Mouse (Mus musculus): ENCODE data around the gene Ssh2. TPM values are rescaled to one million over a fixed set of nuclear protein-coding genes. Genes with fewer than 3 reads are reported as not detected.

Ssh2 gene
- polyA plus RNA-seq (2016; fragmentation: Nextera tagmentation; extraction: Ambion mirVana), result 6.6 and 8.8 TPM in 2 replicates

DNA sequence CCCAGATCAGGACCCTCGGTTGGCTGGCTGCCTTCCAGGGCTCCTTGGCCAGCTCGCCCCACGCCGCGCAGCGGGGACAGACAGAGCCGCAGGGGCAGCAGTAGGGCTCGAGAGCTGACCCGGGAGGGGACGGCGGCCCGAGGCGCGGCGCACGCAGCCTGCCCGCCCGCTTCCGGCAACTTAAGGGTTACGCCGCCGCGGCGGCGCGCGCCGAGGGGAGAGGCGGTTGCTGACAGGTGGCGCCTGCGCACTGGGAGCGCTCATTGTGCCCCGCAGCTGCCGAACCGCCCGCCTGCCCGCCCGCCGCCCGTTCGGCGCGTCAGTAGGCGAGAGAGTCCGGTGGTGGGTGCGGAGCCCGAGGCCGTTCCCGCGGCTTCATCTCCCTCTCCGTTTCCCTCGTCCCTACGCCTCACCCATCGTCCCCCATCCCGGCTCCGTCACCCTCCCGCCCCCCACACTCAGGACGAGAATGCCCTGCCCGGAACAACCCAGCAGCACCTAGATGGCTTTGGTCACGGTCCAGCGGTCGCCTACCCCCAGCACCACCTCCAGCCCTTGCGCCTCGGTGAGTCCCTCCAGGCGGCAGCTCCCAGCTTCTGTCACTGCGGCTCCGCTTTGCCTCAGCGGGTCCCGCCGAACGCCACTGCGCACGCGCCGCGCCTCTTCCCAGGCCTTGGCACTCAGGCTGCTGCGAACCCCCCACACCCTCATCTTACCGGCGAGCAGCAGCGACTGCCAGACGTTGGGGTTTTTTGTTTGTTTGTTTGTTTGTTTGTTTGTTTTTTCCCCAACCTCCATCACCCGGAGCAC is at the start of gene Ssh2:
TSS of gene Ssh2 (plus strand) at position 337 of the 810 bp plus-strand sequence.
- Histone ChIP-seq H3K27me3 (ENCODE audit: low read depth, poor library complexity, severe bottlenecking) (no peaks in the 10 kb centered on the region), H3K36me3 (no peaks in the 10 kb centered on the region), H3K27ac (peak within 1 kb of the TSS; percentile 95), H3K4me3 (peak within 1 kb of the TSS; percentile 84), H3K4me1 (peaks cover 22% of the 10 kb centered on the region), H3K9me3 (replicated peaks) (no peaks in the 10 kb centered on the region)
- WGBS, result under 1% methylated on average over 82 of the region's 82 CpGs
- peak; percentile 92 for DNase-seq (ENCODE audit: low spot score)

DNA sequence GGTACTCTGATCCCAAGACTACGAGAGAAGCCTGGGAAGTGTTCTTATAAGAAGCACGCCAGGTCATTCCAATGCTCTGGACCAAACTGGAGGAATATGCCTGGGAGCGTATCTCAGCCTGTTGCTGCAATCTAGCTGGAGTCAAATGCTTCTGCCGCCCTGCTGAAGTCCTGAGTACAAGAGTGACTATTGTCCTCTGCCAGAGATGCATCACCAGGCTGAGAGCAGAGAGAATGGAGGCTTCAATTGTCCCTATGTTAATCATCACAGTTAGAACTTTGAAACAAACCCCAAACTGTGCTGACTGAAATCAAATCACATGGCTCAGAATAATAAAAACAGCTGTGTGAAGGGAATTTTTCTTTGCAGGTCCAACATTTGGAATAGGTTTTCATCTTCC is 42.4 kb upstream of the Ssh2 start:
- Histone ChIP-seq H3K4me1 (no peaks in the 10 kb centered on the region), H3K9me3 (replicated peaks) (no peaks in the 10 kb centered on the region), H3K4me3 (no peak overlapping the region), H3K27ac (no peak overlapping the region), H3K27me3 (ENCODE audit: low read depth, poor library complexity, severe bottlenecking) (0 out of 2 replicates have a peak, but pooled peaks cover 7% of the 10 kb centered on the region), H3K36me3 (no peaks in the 10 kb centered on the region)
- no peak for DNase-seq (ENCODE audit: low spot score)
- WGBS, result 76% methylated on average over 4 of the region's 4 CpGs

DNA sequence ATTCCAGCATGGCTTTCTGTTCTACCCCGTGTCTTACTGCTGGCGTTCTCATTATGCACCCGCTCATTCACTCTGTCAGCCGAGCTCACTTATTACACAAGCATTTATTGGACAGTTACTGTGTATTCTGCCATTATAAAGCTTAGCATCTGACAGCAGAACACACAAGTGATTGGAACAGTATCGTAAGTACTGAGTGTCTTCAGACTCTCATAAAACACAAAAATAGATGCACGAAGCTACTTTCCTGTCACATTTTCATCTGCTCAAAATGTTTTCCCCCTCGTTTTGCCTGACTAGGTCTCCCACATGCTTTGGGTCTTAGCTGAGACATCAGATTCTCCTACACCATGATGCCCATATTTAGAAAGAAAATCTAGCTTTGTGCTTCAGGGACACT is 41.6 kb upstream of the Ssh2 start:
- DNase-seq (ENCODE audit: low spot score), result no peak
- H3K4me3 ChIP-seq, result no peak overlapping the region
- H3K27me3 ChIP-seq (ENCODE audit: low read depth, poor library complexity, severe bottlenecking), result 0 out of 2 replicates have a peak, but pooled peaks cover under 1% of the 10 kb centered on the region
- 87% methylated on average over 7 of the region's 7 CpGs for WGBS
- H3K27ac ChIP-seq, result no peak overlapping the region
- no peaks in the 10 kb centered on the region for H3K4me1 ChIP-seq
- H3K36me3 ChIP-seq, result no peaks in the 10 kb centered on the region
- no peaks in the 10 kb centered on the region for H3K9me3 ChIP-seq (replicated peaks)

DNA sequence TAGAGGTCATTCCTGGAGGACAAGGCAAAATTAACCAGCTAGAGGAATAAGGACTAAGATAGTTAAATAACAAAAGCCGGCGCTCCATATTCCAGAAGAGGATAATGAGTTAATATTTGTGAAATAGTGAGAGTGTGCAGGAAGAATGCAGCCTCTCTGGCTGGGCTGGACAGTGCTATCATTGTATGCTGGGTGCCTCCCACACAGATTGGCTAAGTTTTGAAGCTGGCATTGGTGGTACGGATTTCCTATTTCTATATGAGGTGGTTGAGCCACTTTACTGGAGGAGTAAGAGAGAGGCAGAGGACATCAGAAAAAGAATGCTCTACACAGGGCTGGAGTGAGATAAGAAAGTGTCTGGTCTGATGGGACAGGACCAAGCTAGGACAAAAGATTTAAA is 36.3 kb upstream of the Ssh2 start:
- H3K4me3 ChIP-seq, result no peak overlapping the region
- H3K9me3 ChIP-seq (replicated peaks), result no peaks in the 10 kb centered on the region
- no peaks in the 10 kb centered on the region; the same call in 1 of the 2 replicates for H3K4me1 ChIP-seq
- no peaks in the 10 kb centered on the region for H3K27me3 ChIP-seq (ENCODE audit: low read depth, poor library complexity, severe bottlenecking)
- WGBS, result 90% methylated on average over 3 of the region's 3 CpGs
- no peak overlapping the region for H3K27ac ChIP-seq
- H3K36me3 ChIP-seq, result no peaks in the 10 kb centered on the region
- DNase-seq (ENCODE audit: low spot score), result no peak

DNA sequence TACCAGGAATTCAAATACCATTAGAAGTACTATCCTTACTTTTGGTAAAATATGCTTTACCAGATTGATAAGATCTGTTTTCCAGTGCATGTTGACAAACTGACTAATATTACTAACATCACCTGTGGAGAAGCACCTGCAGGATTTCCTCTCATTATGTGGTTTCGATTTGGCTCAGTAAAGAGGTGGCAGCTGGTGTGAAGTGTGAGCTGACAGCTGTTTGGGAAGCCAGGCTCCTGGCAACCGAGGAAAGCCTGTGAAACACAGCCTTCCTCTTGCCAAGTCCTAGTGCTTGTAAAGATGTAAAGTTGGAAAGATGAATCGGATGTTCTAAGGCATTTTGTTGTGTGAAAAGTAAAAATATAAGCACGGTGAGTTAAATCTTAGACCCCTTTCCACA is 35.2 kb upstream of the Ssh2 start:
- Histone ChIP-seq H3K27ac (no peak overlapping the region), H3K27me3 (ENCODE audit: low read depth, poor library complexity, severe bottlenecking) (no peaks in the 10 kb centered on the region), H3K4me1 (no peaks in the 10 kb centered on the region; the same call in 1 of the 2 replicates), H3K4me3 (no peak overlapping the region), H3K36me3 (no peaks in the 10 kb centered on the region), H3K9me3 (replicated peaks) (no peaks in the 10 kb centered on the region)
- 60% methylated on average over 4 of the region's 4 CpGs for WGBS
- peak; percentile 35 for DNase-seq (ENCODE audit: low spot score)

DNA sequence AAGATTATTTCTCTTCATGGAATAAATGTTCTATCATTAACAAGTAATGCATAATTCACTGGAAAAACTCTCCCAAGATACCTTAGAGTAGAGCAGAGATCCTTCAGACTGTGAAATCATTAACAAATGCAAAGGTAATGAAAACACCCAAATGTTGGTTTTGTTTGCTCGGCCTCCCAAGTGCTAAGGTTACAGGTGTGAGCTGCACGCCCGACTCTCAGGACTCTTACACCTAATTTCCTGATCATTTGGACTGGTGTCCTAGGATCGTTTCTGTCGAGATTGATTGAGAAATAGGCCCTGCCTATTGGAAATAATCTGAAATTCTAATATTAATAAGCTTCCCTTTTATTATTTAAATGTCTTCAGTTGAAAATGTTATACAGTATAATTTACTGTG is 34.6 kb upstream of the Ssh2 start:
- H3K36me3 ChIP-seq, result no peaks in the 10 kb centered on the region
- H3K9me3 ChIP-seq (replicated peaks), result no peaks in the 10 kb centered on the region
- no peaks in the 10 kb centered on the region for H3K27me3 ChIP-seq (ENCODE audit: low read depth, poor library complexity, severe bottlenecking)
- no peak for DNase-seq (ENCODE audit: low spot score)
- H3K4me3 ChIP-seq, result no peak overlapping the region
- WGBS, result 70% methylated on average over 5 of the region's 5 CpGs
- H3K4me1 ChIP-seq, result no peaks in the 10 kb centered on the region; the same call in 1 of the 2 replicates
- H3K27ac ChIP-seq, result no peak overlapping the region

DNA sequence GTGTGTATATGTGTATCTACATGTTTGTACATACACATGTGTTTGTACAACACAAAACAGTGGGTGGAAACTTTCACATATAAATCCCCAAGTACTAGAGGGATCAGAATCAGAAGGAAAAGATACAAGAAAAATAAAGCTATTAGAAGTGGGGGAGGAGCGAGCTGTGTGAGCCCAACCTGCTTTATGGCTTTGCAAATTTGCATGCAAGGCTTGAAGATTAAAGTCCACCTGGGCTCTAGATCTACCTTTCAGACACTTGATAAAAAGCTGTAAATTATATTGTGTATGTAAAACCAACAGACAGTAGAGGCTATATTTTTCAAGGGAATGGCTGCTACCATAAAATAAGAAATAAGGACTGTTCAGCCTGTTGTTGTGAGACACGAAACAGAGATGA is 34.0 kb upstream of the Ssh2 start:
- WGBS, result 80% methylated on average over 2 of the region's 2 CpGs
- H3K4me3 ChIP-seq, result no peak overlapping the region
- no peak for DNase-seq (ENCODE audit: low spot score)
- no peaks in the 10 kb centered on the region for H3K9me3 ChIP-seq (replicated peaks)
- H3K4me1 ChIP-seq, result no peaks in the 10 kb centered on the region; the same call in 1 of the 2 replicates
- H3K36me3 ChIP-seq, result no peaks in the 10 kb centered on the region
- H3K27me3 ChIP-seq (ENCODE audit: low read depth, poor library complexity, severe bottlenecking), result no peaks in the 10 kb centered on the region
- no peak overlapping the region for H3K27ac ChIP-seq

- Histone ChIP-seq H3K4me1 (no peaks in the 10 kb centered on the region; the same call in 1 of the 2 replicates), H3K27ac (no peak overlapping the region), H3K27me3 (ENCODE audit: low read depth, poor library complexity, severe bottlenecking) (no peaks in the 10 kb centered on the region), H3K9me3 (replicated peaks) (no peaks in the 10 kb centered on the region), H3K4me3 (no peak overlapping the region), H3K36me3 (no peaks in the 10 kb centered on the region)
- no peak for DNase-seq (ENCODE audit: low spot score)
- WGBS, result 64% methylated on average over 2 of the region's 2 CpGs
Measured at GRCm38 (mm10) chr11:77182616-77183015, 33.5 kb upstream of the Ssh2 start.

GRCm38 (mm10) chr11:77184926-77185325 is 31.2 kb upstream of the Ssh2 start:
- Histone ChIP-seq H3K27me3 (ENCODE audit: low read depth, poor library complexity, severe bottlenecking) (no peaks in the 10 kb centered on the region), H3K4me1 (no peaks in the 10 kb centered on the region; the same call in 1 of the 2 replicates), H3K36me3 (no peaks in the 10 kb centered on the region), H3K4me3 (no peak overlapping the region), H3K27ac (no peak overlapping the region), H3K9me3 (replicated peaks) (no peaks in the 10 kb centered on the region)
- no peak for DNase-seq (ENCODE audit: low spot score)
- WGBS, result 82% methylated on average over 2 of the region's 2 CpGs

DNA sequence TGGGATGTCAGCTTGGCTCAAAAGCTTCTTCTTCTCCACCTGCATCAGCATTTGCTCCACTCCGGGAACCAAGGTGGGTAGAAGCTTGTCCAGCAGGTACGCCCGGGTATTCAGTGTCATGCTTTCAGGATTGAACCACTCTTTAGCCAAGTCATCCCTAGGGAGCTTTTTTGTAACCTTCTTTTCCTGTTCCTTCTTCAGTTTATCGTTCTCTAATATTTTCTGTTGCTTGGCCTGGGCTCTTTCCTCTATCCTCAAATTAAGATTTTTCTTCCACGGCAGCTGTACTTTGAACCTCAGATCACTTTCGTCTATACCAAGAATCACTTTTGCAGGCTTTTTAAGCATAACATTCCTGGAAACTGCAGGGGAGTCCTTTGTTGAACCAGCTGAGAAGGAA is 27.2 kb upstream of the Ssh2 start, which contains the start of gene Efcab5:
TSS of gene Efcab5 (minus strand) at position 101 of the 400 bp plus-strand sequence.
- no peak within 1 kb of the TSS for H3K4me3 ChIP-seq
- no peaks in the 10 kb centered on the region for H3K9me3 ChIP-seq (replicated peaks)
- no peaks in the 10 kb centered on the region for H3K36me3 ChIP-seq
- H3K27me3 ChIP-seq (ENCODE audit: low read depth, poor library complexity, severe bottlenecking), result no peaks in the 10 kb centered on the region
- H3K4me1 ChIP-seq, result peaks cover 5% of the 10 kb centered on the region
- 92% methylated on average over 6 of the region's 6 CpGs for WGBS
- H3K27ac ChIP-seq, result no peak within 1 kb of the TSS
- no peak for DNase-seq (ENCODE audit: low spot score)

DNA sequence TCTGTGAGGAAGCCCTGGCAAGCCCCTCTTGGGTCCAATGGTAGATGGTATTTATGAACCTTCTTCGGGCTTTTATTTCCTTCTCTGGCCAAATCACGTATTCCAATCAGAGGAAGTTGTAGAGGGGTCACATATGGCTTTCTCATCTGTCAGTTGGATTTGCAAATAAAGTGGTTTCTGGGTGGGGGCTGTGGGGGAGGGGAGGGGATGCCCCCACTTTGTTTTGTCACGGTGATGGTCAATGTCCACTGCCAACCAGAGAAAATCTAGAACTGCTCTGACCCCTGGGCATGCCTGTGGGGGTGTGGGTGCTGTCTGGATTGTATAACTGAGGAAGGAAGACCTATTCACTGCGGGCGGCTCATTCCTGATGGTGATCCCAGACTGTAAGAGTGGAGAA is 22.7 kb upstream of the Ssh2 start:
- no peak overlapping the region for H3K27ac ChIP-seq
- H3K4me3 ChIP-seq, result no peak overlapping the region
- H3K9me3 ChIP-seq (replicated peaks), result no peaks in the 10 kb centered on the region
- H3K4me1 ChIP-seq, result peaks cover 19% of the 10 kb centered on the region
- no peaks in the 10 kb centered on the region for H3K36me3 ChIP-seq
- WGBS, result 82% methylated on average over 5 of the region's 5 CpGs
- DNase-seq (ENCODE audit: low spot score), result no peak
- no peaks in the 10 kb centered on the region for H3K27me3 ChIP-seq (ENCODE audit: low read depth, poor library complexity, severe bottlenecking)

GRCm38 (mm10) chr11:77193941-77194553 is 22.0 kb upstream of the Ssh2 start:
- peaks cover 19% of the 10 kb centered on the region for H3K4me1 ChIP-seq
- no peaks in the 10 kb centered on the region for H3K27me3 ChIP-seq (ENCODE audit: low read depth, poor library complexity, severe bottlenecking)
- peak; percentile 37 for DNase-seq (ENCODE audit: low spot score)
- no peak overlapping the region for H3K4me3 ChIP-seq
- H3K27ac ChIP-seq, result no peak overlapping the region
- H3K36me3 ChIP-seq, result no peaks in the 10 kb centered on the region
- no peaks in the 10 kb centered on the region for H3K9me3 ChIP-seq (replicated peaks)
- WGBS, result 51% methylated on average over 6 of the region's 6 CpGs

- no peak for DNase-seq (ENCODE audit: low spot score)
Measured at GRCm38 (mm10) chr11:77194762-77195161, 21.3 kb upstream of the Ssh2 start.

More at GRCm38 (mm10) chr11:77194762-77195161, 21.3 kb upstream of the Ssh2 start:
- H3K36me3 ChIP-seq, result no peaks in the 10 kb centered on the region
- no peaks in the 10 kb centered on the region for H3K27me3 ChIP-seq (ENCODE audit: low read depth, poor library complexity, severe bottlenecking)
- H3K27ac ChIP-seq, result no peak overlapping the region
- 78% methylated on average over 1 of the region's 1 CpGs for WGBS
- no peaks in the 10 kb centered on the region for H3K9me3 ChIP-seq (replicated peaks)
- no peak overlapping the region for H3K4me3 ChIP-seq
- peaks cover 19% of the 10 kb centered on the region for H3K4me1 ChIP-seq

Data from limb, embryonic 10.5 days (tissue).